Mouse (Mus musculus): Measurements from ENCODE around the gene Sema7a. TPM values are rescaled to one million over a fixed set of nuclear protein-coding genes. Genes with fewer than 3 reads are reported as not detected.

Gene Sema7a
- polyA plus RNA-seq, 1 experiment from 2014 or later = 1.7 TPM

DNA sequence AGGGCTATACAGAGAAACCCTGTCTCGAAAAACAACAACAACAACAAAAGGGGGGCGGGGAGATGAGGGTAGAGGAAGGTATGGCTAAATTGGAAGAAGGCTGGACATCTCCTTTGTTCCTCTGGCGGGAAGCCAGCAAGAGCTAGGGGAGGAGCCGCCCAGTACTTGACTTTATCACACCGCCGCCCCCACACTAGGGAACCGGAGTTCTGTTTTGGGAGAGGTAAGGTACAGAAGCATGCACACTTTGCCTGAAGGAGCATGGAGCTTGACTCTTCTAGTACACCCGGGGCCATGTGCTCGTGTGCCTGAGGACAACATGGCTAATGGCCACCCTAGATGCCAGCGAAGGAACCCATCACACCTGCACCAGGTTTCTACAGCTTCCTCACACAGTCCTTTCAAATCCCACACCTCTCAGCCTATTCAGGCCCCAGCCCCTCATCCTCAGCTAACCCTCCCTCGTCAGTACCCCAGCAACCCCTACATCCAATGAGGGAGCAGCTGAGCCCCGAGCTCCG is 57.7 kb downstream of the Sema7a start:
- Histone ChIP-seq H3K36me3 (no peaks in the 10 kb centered on the region), H3K27ac (no peak overlapping the region), H3K4me1 (peaks cover 14% of the 10 kb centered on the region), H3K27me3 (peaks cover 27% of the 10 kb centered on the region), H3K4me2 (replicated peaks) (peak overlapping the region; percentile 60), H3K4me3 (peak overlapping the region; percentile 32), H3K9ac (peak overlapping the region; percentile 51), H3K9me3 (replicated peaks) (no peaks in the 10 kb centered on the region)
- WGBS = 24% methylated on average over 12 of the region's 13 CpGs
- ATAC-seq (ENCODE audit: low FRiP score) = no peak; the same call in 1 of the 2 replicates

DNA sequence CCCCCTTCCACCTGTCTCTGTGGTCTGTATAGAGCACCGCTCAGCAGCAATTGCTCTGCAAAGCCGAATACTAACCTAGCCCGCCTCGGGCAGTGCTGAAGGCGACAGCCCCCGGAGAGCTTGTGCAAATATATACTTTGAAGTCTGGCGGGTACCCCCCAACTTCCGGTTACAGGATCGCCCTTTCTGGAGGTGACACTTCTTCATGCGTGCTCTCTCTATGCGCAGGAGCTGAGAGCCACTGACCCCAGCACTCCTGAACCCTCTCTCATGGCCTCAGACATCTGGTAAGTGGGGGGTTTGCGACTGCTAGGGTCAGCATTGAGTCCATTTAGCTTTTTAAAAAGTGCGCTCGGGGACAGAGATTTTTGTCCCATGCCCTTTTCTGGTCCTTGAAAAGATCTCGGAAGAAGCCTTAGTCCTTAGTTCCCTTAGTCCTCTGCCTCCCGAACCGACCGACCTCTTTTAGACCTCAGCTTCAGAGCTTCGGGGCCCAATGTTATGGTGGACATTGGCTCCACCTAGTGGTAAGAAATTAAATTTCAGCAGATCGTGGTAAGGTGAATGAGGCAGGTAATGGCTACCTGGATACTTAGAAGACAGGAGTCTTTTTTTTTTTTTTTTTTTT is 58.2 kb downstream of the Sema7a start:
- H3K27me3 ChIP-seq = peaks cover 27% of the 10 kb centered on the region
- H3K9ac ChIP-seq = peak overlapping the region; percentile 51
- H3K4me2 ChIP-seq (replicated peaks) = peak overlapping the region; percentile 60
- H3K27ac ChIP-seq = no peak overlapping the region
- peaks cover 12% of the 10 kb centered on the region for H3K4me1 ChIP-seq
- H3K36me3 ChIP-seq = no peaks in the 10 kb centered on the region
- H3K9me3 ChIP-seq (replicated peaks) = no peaks in the 10 kb centered on the region
- WGBS = 1% methylated on average over 20 of the region's 20 CpGs
- peak; percentile 85 for ATAC-seq (ENCODE audit: low FRiP score)
- H3K4me3 ChIP-seq = peak overlapping the region; percentile 32

DNA sequence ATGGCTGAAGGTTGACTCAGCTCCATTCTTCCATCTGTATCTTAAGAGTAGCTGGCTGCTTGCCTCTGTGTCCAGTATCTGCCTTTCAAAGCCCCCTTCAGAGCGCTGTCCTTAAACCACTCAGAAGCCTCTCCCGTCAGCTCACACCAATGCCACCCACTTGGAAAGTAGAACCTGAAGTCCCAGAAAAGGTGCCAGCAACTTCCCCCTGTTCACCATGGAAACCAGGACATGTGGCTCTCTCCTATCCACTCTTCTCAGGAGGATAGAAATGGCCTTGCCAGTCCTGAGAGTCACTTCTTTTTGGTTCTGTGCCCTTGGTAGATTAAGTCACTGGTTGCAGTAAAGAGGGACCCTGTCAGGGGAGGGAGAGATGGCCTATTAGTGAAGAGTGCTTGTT is 58.8 kb downstream of the Sema7a start:
- Histone ChIP-seq H3K4me3 (no peak overlapping the region), H3K9me3 (replicated peaks) (no peaks in the 10 kb centered on the region), H3K9ac (no peak overlapping the region), H3K27ac (no peak overlapping the region), H3K4me1 (peaks cover 8% of the 10 kb centered on the region), H3K4me2 (replicated peaks) (no peak overlapping the region), H3K36me3 (no peaks in the 10 kb centered on the region), H3K27me3 (peaks cover 27% of the 10 kb centered on the region)
- ATAC-seq (ENCODE audit: low FRiP score) = no peak; the same call in 1 of the 2 replicates
- 51% methylated on average over 2 of the region's 2 CpGs for WGBS

DNA sequence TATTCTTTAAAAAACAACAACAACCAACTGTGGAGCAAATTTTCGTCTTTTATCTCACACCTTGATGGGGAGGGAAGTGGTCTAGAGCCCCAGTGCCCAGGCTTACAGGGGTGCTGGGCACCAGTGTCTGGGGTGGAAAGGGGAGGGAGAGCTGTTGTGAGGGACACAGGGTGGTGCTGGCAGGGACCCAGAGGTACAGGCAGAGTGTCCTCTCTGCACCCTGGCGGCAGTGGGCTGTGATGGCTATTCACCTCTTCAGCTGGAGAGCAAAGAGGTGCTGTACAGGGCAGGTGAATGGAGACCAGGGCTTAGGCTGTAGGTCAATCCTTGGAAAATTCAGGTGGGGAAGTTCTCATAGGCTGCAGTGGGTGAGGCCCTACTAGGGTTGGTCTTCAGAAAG is 59.8 kb downstream of the Sema7a start:
- WGBS = 54% methylated on average over 2 of the region's 2 CpGs
- Histone ChIP-seq H3K4me2 (replicated peaks) (no peak overlapping the region), H3K4me3 (no peak overlapping the region), H3K9me3 (replicated peaks) (no peaks in the 10 kb centered on the region), H3K27me3 (peaks cover 27% of the 10 kb centered on the region), H3K9ac (no peak overlapping the region), H3K27ac (no peak overlapping the region), H3K4me1 (peaks cover 8% of the 10 kb centered on the region), H3K36me3 (no peaks in the 10 kb centered on the region)
- no peak for ATAC-seq (ENCODE audit: low FRiP score)

DNA sequence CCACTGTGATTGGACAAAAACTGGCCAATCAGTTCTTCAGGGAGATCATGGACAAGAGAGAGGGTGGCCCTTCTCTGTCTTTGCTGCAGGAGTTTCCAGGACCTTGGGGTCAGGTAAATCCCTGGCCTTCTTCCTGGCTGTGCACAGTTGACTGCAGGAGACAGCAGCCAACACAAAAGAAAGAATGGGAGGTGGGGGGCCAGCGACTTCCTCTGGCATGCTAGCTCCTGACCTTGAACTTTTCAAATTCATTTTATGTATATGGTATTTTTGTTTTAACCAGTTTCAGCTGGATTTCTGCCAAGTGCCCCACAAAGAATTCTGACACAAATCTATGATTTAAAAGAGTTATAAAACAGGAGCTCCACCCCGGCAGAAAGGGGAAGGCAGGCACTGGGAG is 63.4 kb downstream of the Sema7a start:
- Histone ChIP-seq H3K36me3 (no peaks in the 10 kb centered on the region), H3K4me2 (replicated peaks) (no peak overlapping the region), H3K27ac (no peak overlapping the region), H3K9ac (no peak overlapping the region), H3K4me1 (peaks cover 3% of the 10 kb centered on the region), H3K4me3 (no peak overlapping the region), H3K9me3 (replicated peaks) (no peaks in the 10 kb centered on the region), H3K27me3 (peaks cover 7% of the 10 kb centered on the region)
- WGBS = 29% methylated on average over 2 of the region's 2 CpGs
- ATAC-seq (ENCODE audit: low FRiP score) = no peak

DNA sequence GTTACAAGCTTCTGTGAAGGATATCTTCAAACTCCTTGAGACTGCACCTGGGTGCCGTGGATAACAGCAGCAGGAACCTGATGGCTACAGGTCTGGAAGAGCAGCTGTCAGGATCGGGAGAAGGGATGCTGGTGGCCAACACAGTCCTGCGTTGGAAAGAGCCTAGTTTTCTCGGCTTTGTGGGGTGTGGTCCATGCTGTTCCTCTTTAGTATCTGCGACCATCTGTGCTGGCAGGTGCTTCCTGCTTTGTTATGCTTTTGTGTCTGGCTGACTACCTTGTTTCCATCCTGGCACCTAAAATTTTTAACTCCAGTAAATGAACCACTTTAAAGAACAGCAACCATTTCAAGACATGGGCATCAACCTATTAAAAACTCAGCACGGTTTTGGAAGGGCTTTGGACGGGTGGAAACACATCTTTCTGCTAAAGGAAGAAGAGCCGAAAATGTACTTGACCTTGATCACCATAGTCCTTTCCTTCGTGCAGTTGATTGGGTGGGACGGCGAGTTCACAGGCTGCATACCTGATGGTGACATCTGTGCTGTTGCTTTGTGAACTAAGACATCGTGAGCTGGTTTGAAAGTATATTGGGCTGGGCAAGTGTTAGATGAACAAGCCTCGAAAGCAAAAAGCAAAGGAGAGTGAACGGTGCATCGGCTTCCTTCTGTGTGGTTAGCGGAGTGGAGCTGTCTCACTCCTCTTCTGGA is 66.0 kb downstream of the Sema7a start, which contains the start of gene Cyp11a1:
TSS of gene Cyp11a1 (plus strand) at position 659 of the 709 bp plus-strand sequence.
- Histone ChIP-seq H3K36me3 (no peaks in the 10 kb centered on the region), H3K4me1 (peaks cover 17% of the 10 kb centered on the region), H3K4me3 (no peak within 1 kb of the TSS), H3K27ac (no peak within 1 kb of the TSS), H3K9me3 (replicated peaks) (no peaks in the 10 kb centered on the region), H3K9ac (no peak within 1 kb of the TSS), H3K27me3 (no peaks in the 10 kb centered on the region), H3K4me2 (replicated peaks) (no peak within 1 kb of the TSS)
- no peak for ATAC-seq (ENCODE audit: low FRiP score)
- WGBS = 88% methylated on average over 16 of the region's 16 CpGs

DNA sequence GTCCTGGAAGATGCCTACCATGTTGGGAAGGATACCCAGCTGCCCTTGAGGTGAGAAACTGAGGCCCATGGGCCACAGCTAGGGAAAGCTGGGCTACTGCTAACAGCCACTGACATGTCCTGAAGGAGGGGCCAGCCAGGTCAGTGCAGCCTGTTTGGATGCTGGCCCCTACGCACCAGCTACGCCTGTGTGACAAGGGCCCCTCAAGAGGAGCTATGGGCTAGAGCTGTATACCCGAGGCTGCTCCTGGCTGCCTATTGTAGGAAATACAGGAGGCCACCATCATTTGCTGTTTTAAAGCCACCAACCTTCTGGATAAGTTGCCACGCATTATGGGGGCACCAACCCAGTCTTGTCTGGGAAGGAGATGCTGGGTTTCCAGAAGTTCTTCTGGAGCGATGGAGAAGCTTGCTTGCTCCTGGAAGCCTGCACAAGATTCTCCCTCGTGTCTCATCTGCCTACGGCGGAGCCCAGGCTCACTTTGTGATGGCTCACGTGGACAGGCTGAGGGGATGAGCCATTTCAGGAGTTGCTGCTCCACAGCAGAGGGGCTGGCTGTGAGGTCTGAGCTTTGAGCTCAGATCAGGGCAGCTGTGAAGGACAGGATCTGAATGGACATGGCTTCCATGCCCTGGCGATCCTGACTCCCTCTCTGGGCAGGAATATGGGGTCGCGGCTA is 68.6 kb downstream of the Sema7a start:
- peak overlapping the region; percentile 92 for H3K27ac ChIP-seq
- H3K4me3 ChIP-seq = peak overlapping the region; percentile 9; the same call in 1 of the 2 replicates
- WGBS = 60% methylated on average over 12 of the region's 12 CpGs
- H3K9ac ChIP-seq = peak overlapping the region; percentile 45
- no peaks in the 10 kb centered on the region for H3K36me3 ChIP-seq
- no peaks in the 10 kb centered on the region for H3K9me3 ChIP-seq (replicated peaks)
- H3K4me2 ChIP-seq (replicated peaks) = peak overlapping the region; percentile 41
- ATAC-seq (ENCODE audit: low FRiP score) = peak; percentile 81
- no peaks in the 10 kb centered on the region for H3K27me3 ChIP-seq
- peaks cover 17% of the 10 kb centered on the region for H3K4me1 ChIP-seq

DNA sequence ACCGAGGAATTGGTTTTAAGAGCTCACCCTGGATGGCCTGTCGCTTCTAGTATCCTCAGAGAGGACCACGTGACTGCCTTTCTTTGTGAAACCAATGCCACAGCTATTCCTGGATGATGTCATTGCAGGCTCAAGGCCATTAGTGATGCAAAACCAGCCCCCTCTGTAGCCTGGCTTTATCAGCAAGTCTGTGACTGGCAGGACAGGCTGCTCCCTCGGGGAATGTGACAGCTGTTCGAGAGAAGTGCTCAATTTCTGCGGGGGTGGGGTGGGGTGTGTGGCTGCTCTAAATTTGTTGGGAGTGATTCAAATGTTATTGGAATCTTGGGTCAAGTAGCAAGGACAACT is 69.1 kb downstream of the Sema7a start:
- no peaks in the 10 kb centered on the region for H3K36me3 ChIP-seq
- H3K9ac ChIP-seq = no peak overlapping the region; the same call in 1 of the 2 replicates
- WGBS = 5% methylated on average over 6 of the region's 6 CpGs
- peak overlapping the region; percentile 92 for H3K27ac ChIP-seq
- peak overlapping the region; percentile 9; the same call in 1 of the 2 replicates for H3K4me3 ChIP-seq
- H3K4me2 ChIP-seq (replicated peaks) = peak overlapping the region; percentile 41
- peak; percentile 95 for ATAC-seq (ENCODE audit: low FRiP score)
- peaks cover 17% of the 10 kb centered on the region for H3K4me1 ChIP-seq
- H3K9me3 ChIP-seq (replicated peaks) = no peaks in the 10 kb centered on the region
- no peaks in the 10 kb centered on the region for H3K27me3 ChIP-seq

- H3K4me2 ChIP-seq (replicated peaks) = no peak overlapping the region
- ATAC-seq (ENCODE audit: low FRiP score) = no peak
- 42% methylated on average over 3 of the region's 3 CpGs for WGBS
Observed at GRCm38 (mm10) chr9:58009588-58009987, 69.7 kb downstream of the Sema7a start.

GRCm38 (mm10) chr9:58011027-58011426 is 71.1 kb downstream of the Sema7a start:
- Histone ChIP-seq H3K9ac (no peak overlapping the region), H3K4me1 (peaks cover 17% of the 10 kb centered on the region), H3K9me3 (replicated peaks) (no peaks in the 10 kb centered on the region), H3K27me3 (no peaks in the 10 kb centered on the region; the same call in 1 of the 2 replicates), H3K36me3 (no peaks in the 10 kb centered on the region), H3K4me3 (no peak overlapping the region), H3K27ac (no peak overlapping the region; the same call in 1 of the 2 replicates), H3K4me2 (replicated peaks) (no peak overlapping the region)
- no peak for ATAC-seq (ENCODE audit: low FRiP score)
- 36% methylated on average over 7 of the region's 7 CpGs for WGBS

More at GRCm38 (mm10) chr9:58009588-58009987, 69.7 kb downstream of the Sema7a start:
- Histone ChIP-seq H3K9ac (no peak overlapping the region), H3K27ac (peak overlapping the region; percentile 92), H3K27me3 (no peaks in the 10 kb centered on the region), H3K9me3 (replicated peaks) (no peaks in the 10 kb centered on the region), H3K4me1 (peaks cover 17% of the 10 kb centered on the region), H3K36me3 (no peaks in the 10 kb centered on the region), H3K4me3 (no peak overlapping the region)

GRCm38 (mm10) chr9:58011552-58011951 is 71.6 kb downstream of the Sema7a start:
- H3K27me3 ChIP-seq = no peaks in the 10 kb centered on the region; the same call in 1 of the 2 replicates
- no peak overlapping the region for H3K27ac ChIP-seq
- no peaks in the 10 kb centered on the region for H3K36me3 ChIP-seq
- no peaks in the 10 kb centered on the region for H3K9me3 ChIP-seq (replicated peaks)
- no peak for ATAC-seq (ENCODE audit: low FRiP score)
- peaks cover 17% of the 10 kb centered on the region for H3K4me1 ChIP-seq
- no peak overlapping the region for H3K4me3 ChIP-seq
- H3K9ac ChIP-seq = no peak overlapping the region
- H3K4me2 ChIP-seq (replicated peaks) = no peak overlapping the region
- 83% methylated on average over 8 of the region's 8 CpGs for WGBS

Data from hindbrain, embryonic 12.5 days (tissue).